Mouse (Mus musculus) hematopoietic stem cell, adult 5-6 weeks (primary cell): ENCODE measurements around the gene Slc26a9. TPM values are rescaled to one million over a fixed set of nuclear protein-coding genes. Genes with fewer than 3 reads are reported as not detected.

Experiments used
- ATAC-seq, 2 experiments: fragments of 125-278 bp in 1 of 2; replicated peaks in 1 of 2; 2 replicates each; pipeline ENCODE4 v1.8.0; 2016 to 2017; ENCODE audit warnings: inconsistent platforms in 2 of 2, mild to moderate bottlenecking in 2 of 2, moderate number of reproducible peaks in 2 of 2, low read depth in 1 of 2, moderate TSS enrichment in 1 of 2; ENCODE audit not compliant: low FRiP score in 2 of 2, poor library complexity in 2 of 2, severe bottlenecking in 2 of 2, insufficient read depth in 1 of 2, low TSS enrichment in 1 of 2
- total RNA-seq: library from RNA; stranded (forward); fragments of 172-1452, 232-1000 nt; gene quantifications from 2 replicates; pipeline ENCODE4 v1.2.3, GENCODE M21; 2017

The Slc26a9 gene
- total RNA-seq, 1 experiment from 2014 or later = not detected

- no peak for ATAC-seq
Observed at GRCm38 (mm10) chr1:131758796-131759195, 15.0 kb downstream of the Slc26a9 start.

- ATAC-seq = no peak
Observed at GRCm38 (mm10) chr1:131759667-131760427, 16.0 kb downstream of the Slc26a9 start.

- ATAC-seq = no peak
Observed at GRCm38 (mm10) chr1:131760428-131760820, 16.6 kb downstream of the Slc26a9 start.

GRCm38 (mm10) chr1:131761079-131761831 is 17.4 kb downstream of the Slc26a9 start:
- peak in 1 of 2 experiments; percentile 40; a peak in 1 of 4 replicates for ATAC-seq

- peak; percentile 37 to 58; a peak in 2 of 4 replicates for ATAC-seq
Observed at GRCm38 (mm10) chr1:131763683-131764082, 19.9 kb downstream of the Slc26a9 start.

GRCm38 (mm10) chr1:131764581-131765338 is 20.9 kb downstream of the Slc26a9 start:
- ATAC-seq = no peak

GRCm38 (mm10) chr1:131765357-131766001 is 21.7 kb downstream of the Slc26a9 start:
- peak; percentile 52 to 75; a peak in 2 of 4 replicates for ATAC-seq

- ATAC-seq = no peak
Observed at GRCm38 (mm10) chr1:131769296-131769695, 25.5 kb downstream of the Slc26a9 start.

- ATAC-seq = no peak
Observed at GRCm38 (mm10) chr1:131770656-131771055, 26.8 kb downstream of the Slc26a9 start.

- ATAC-seq = no peak
Observed at GRCm38 (mm10) chr1:131771440-131771839, 27.6 kb downstream of the Slc26a9 start.

GRCm38 (mm10) chr1:131794591-131794990 is 50.8 kb downstream of the Slc26a9 start:
- no peak for ATAC-seq

- ATAC-seq = no peak
Observed at GRCm38 (mm10) chr1:131795171-131795570, 51.3 kb downstream of the Slc26a9 start.

GRCm38 (mm10) chr1:131797202-131797909 is 53.5 kb downstream of the Slc26a9 start, which contains the start of gene Pm20d1:
Pm20d1 (plus strand) TSS chr1:131797381.
- ATAC-seq = peak; percentile 51 to 60; a peak in 2 of 4 replicates

- no peak for ATAC-seq
Observed at GRCm38 (mm10) chr1:131800001-131800400, 56.2 kb downstream of the Slc26a9 start.

- ATAC-seq = no peak
Observed at GRCm38 (mm10) chr1:131801071-131801470, 57.2 kb downstream of the Slc26a9 start.

- no peak; a peak in 1 of 4 replicates for ATAC-seq
Observed at GRCm38 (mm10) chr1:131802652-131803051, 58.8 kb downstream of the Slc26a9 start.

- no peak for ATAC-seq
Observed at GRCm38 (mm10) chr1:131804166-131804565, 60.3 kb downstream of the Slc26a9 start.
